Mouse (Mus musculus): ENCODE results near the gene Gm45208.

Gm45208 gene

DNA sequence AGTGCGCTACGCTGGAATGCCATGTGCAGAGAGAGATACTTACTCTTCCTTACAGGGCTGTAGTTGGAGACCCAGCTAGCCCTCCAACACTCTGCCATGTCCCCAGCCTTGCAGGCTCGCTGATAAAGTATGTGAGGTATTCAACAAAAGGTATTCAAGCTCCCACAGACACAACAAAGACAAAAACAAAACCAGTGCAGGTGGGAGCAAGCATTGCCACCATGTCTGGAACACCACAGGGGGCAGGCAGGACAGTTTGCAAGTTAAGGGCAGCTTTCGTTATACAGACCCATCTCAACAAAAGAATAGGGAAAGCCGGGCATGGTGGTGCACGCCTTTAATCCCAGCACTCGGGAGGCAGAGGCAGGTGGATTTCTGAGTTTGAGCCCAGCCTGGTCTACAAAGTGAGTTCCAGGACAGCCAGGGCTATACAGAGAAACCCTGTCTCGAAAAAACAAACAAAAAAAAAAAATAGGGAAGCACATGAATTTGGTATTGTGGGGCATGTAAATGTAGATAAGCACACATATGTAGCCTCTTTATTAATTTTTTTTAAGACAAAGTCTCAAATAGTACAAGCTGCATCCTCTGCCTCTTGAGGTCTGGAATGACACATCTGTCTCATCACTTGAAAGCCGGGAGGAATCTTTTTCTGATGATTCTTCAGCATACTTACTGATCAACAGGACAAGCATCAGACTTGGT, 53.6 kb downstream of the Gm45208 start:
- DNase-seq, result no peak

DNA sequence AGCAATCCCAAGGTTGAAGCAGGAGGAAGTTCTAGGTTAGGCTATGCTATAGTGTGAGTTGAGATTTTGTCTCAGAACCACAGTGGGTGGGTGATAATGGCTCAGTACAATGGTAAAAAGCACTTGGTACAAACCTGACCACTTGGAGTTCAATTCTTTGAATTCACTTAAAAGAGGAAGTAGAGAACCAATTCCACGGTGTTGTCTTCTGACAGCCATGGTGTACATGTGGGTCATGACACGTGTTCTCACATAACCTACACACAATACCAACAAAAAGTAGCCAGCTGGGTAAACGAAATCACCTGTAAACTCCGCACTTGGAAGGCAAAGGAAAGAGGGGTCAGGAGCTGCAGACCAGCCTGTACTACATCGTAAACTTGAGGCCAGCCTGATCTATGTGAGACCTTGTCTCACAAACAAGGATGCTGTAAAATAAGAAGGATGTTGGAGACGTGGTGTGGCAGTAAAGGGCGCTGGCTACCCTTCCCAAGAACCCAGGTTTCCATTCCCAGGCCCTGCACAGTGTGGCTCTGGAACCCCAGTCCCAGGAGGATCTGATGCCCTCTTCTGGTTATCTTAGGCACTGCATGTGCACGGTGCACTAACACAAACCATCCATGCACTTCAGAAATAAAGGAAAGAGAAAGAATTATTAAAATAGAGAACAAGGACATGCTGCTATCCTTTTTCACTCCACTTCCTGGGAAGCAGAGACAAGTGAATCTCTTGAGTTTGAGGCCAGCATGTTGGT, 54.5 kb downstream of the Gm45208 start:
- peak; percentile 65 to 82 for DNase-seq

DNA sequence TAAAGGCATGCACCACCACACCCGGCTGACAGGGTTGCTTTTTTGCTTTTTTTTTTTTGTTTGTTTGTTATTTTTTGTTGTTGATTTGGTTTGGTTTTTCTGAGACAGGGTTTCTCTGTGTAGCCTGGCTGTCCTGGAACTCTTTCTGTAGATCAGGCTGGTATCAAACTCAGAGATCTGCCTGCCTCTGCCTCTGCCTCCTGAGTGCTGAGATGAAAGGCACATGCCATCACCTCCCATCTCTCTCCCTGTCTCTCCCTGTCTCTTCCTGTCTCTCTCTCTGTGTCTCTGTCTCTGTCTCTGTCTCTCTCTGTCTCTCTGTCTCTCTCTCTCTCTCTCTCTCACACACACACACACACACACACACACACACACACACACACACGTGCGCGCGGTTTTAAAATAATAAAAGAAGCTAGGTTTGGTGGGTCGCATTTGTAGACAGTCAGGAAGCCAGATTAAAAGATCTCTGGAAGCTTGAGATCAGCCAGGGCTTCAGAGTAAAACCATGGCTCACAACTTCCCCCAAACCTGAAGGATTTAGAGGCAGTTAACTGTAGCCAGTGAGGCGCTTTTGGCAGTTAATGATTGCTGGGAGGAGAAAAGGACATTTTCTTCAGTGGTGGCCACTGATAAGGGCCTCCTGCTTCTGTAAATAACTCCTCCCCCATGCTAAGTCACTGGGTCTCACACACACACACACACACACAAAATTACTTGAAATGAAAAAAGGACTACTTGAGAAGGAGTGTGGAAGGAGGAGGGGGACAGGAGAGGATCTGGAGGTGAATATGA, 56.6 kb downstream of the Gm45208 start:
- DNase-seq, result no peak

DNA sequence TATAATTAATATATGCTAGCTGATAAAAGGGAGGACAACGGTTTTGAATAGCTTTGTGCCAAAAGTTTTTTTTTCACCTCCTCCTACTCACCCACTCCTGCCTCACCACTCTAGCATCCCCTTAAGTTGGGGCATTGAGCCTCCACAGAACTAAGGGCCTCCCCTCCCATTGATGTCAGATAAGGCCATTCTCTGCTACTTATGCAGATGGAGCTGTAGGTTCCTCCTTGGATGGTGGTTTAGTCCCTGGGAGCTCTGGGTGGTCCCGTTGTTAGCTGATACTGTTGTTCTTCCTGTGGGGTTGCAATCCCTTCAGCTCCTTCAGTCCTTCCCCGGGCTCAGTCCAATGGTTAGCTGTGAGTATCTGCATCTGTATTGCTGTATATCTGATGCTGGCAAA, 57.2 kb downstream of the Gm45208 start:
- no peak for DNase-seq

Measured in cerebellum, postnatal 25 days (tissue).